Mouse (Mus musculus) neural tube, embryonic 13.5 days (tissue): ENCODE data around the gene Mslnl. TPM values are rescaled to one million over a fixed set of nuclear protein-coding genes. Genes with fewer than 3 reads are reported as not detected.
A peak's percentile ranks its signal among the peaks of the same experiment; 100 is the strongest.

ENCODE experiments used
- ATAC-seq: fragments of 200-750 bp; cut with Nextera tagmentation; 2 replicates; pipeline ENCODE4 v1.8.0; 2017; ENCODE audit warnings: low read depth, mild to moderate bottlenecking, moderate TSS enrichment, moderate library complexity
- H3K27ac ChIP-seq: fragments of 300-500 bp; sonication (generic); replicated peaks from 2 replicates; pipeline ENCODE4 v1.5.1; 2015; ENCODE audit warnings: moderate library complexity, mild to moderate bottlenecking, inconsistent platforms
- H3K27me3 ChIP-seq: fragments of 300-500 bp; sonication (generic); 2 replicates; pipeline ENCODE4 v1.6.1; 2015; ENCODE audit warnings: mild to moderate bottlenecking, inconsistent platforms
- H3K36me3 ChIP-seq: fragments of 300-500 bp; sonication (generic); 2 replicates; pipeline ENCODE4 v1.6.1; 2015; ENCODE audit warnings: mild to moderate bottlenecking, inconsistent platforms
- H3K4me1 ChIP-seq: fragments of 300-500 bp; sonication (generic); replicated peaks from 2 replicates; pipeline ENCODE4 v1.6.1; 2015; ENCODE audit warnings: inconsistent platforms
- H3K4me2 ChIP-seq: fragments of 300-500 bp; sonication (generic); 2 replicates; pipeline ENCODE4 v1.6.1; 2015; ENCODE audit warnings: inconsistent platforms, mild to moderate bottlenecking, moderate library complexity
- H3K4me3 ChIP-seq: fragments of 300-500 bp; sonication (generic); 2 replicates; pipeline ENCODE4 v1.5.1; 2015; ENCODE audit warnings: mild to moderate bottlenecking, inconsistent platforms
- H3K9ac ChIP-seq: fragments of 300-500 bp; sonication (generic); 2 replicates; pipeline ENCODE4 v1.6.1; 2015; ENCODE audit warnings: moderate library complexity, mild to moderate bottlenecking, inconsistent platforms
- H3K9me3 ChIP-seq: fragments of 300-500 bp; sonication (generic); 2 replicates; pipeline ENCODE4 v1.6.1; 2016; ENCODE audit warnings: inconsistent platforms
- WGBS: fragments of 180-500 bp; shearing (Covaris S2); methylation state at CpG from one replicate; pipeline ENCODE4 v1.1.7; 2015; 5-methylcytosine and 5-hydroxymethylcytosine counted together
- polyA plus RNA-seq: library from polyadenylated mRNA; unstranded; fragments of >200 nt; fragmentation: Nextera tagmentation; extraction: Ambion mirVana; gene quantifications from 2 replicates; pipeline ENCODE4 v1.2.1, GENCODE M21; 2015

The Mslnl gene
- not detected in 2 replicates for polyA plus RNA-seq

DNA sequence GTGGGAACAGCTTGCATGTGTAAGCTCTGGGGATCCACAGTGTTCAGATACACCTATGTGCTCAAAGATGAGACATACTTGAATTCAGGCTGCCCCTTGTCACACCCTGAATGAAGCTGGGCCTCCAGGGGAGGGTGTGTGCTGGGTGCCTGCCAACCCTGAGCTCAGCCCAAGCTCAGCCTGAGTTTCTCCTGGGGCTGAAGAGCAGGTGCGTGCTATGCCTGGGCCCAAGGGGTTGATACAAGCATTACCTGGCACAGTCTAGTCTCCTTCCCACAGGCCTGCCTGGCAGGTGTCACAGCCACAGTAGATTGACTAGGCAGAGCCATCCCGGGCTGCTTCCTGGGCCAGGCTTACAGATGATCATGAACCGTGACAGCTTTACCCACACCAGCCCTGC, at the start of gene Mslnl:
Gene Mslnl (plus strand): TSS at position 298 of the 400 bp plus-strand sequence.
- H3K4me3 ChIP-seq: no peak within 1 kb of the TSS
- WGBS: 84% methylated on average over 3 of the region's 3 CpGs
- H3K27ac ChIP-seq: no peak within 1 kb of the TSS
- H3K4me2 ChIP-seq: no peak within 1 kb of the TSS
- H3K36me3 ChIP-seq: peaks cover 5% of the 10 kb centered on the region
- no peak for ATAC-seq
- H3K27me3 ChIP-seq: no peaks in the 10 kb centered on the region
- no peaks in the 10 kb centered on the region for H3K9me3 ChIP-seq
- no peak within 1 kb of the TSS for H3K9ac ChIP-seq
- 0 out of 2 replicates have a peak, but pooled peaks cover 3% of the 10 kb centered on the region for H3K4me1 ChIP-seq

DNA sequence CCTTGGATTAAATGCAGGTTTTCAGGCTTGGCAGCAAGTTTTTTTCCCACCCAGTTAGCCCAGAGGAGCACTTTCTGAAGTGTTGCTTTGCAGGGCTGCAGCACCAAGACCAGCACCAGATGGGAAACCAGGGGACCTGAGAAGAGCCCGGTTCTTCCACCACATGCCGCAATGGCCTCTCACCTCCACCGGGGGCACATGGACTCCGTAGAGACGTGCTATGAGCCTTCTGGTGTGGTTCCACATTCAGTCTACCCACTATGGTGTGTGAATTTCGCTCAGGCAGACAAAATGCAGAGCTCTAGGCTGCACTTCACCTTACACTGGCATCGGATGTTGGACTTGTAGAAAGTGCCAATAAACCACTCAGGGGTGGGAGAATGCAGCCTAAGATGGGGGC, 49.5 kb upstream of the Mslnl start:
- H3K9ac ChIP-seq: no peak overlapping the region

GRCm38 (mm10) chr17:25688922-25689321, 46.9 kb upstream of the Mslnl start:
- no peak overlapping the region for H3K27ac ChIP-seq
- no peak for ATAC-seq
- no peak overlapping the region for H3K4me3 ChIP-seq
- no peaks in the 10 kb centered on the region for H3K4me1 ChIP-seq
- no peaks in the 10 kb centered on the region for H3K36me3 ChIP-seq
- H3K9ac ChIP-seq: no peak overlapping the region
- no peaks in the 10 kb centered on the region for H3K27me3 ChIP-seq
- no peaks in the 10 kb centered on the region for H3K9me3 ChIP-seq
- no peak overlapping the region for H3K4me2 ChIP-seq
- 88% methylated on average over 4 of the region's 4 CpGs for WGBS

More for the DNA sequence above, 49.5 kb upstream of the Mslnl start:
- WGBS: 55% methylated on average over 7 of the region's 7 CpGs
- H3K27me3 ChIP-seq: no peaks in the 10 kb centered on the region
- H3K9me3 ChIP-seq: no peaks in the 10 kb centered on the region
- no peaks in the 10 kb centered on the region for H3K4me1 ChIP-seq
- no peak overlapping the region for H3K27ac ChIP-seq
- H3K4me3 ChIP-seq: no peak overlapping the region
- H3K4me2 ChIP-seq: no peak overlapping the region
- no peaks in the 10 kb centered on the region for H3K36me3 ChIP-seq
- no peak for ATAC-seq

DNA sequence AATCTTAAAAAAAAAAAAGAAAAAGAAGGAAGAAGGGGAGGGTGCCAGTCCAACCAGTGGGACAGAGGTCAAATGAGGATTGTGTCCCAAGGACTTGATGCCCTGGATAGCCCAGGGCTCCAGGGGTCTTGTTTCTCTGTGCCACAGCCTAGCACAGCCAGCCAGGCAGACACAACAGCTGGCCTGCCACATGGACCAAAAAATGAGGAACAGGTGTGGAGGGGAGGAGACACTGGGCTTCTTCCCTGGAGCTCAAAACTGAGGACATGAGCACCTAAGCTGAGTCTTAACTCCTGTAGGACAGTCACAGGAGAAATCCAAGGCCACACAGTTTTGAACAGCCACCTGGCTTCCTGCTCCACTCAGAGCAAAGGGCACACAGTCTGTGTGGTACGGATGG, 39.6 kb upstream of the Mslnl start:
- WGBS: 52% methylated on average over 1 of the region's 1 CpGs
- Histone ChIP-seq H3K4me3 (no peak overlapping the region), H3K4me2 (no peak overlapping the region), H3K27ac (no peak overlapping the region), H3K4me1 (no peaks in the 10 kb centered on the region), H3K9me3 (no peaks in the 10 kb centered on the region), H3K36me3 (no peaks in the 10 kb centered on the region), H3K27me3 (no peaks in the 10 kb centered on the region; the same call in 1 of the 2 replicates), H3K9ac (no peak overlapping the region)
- ATAC-seq: no peak

DNA sequence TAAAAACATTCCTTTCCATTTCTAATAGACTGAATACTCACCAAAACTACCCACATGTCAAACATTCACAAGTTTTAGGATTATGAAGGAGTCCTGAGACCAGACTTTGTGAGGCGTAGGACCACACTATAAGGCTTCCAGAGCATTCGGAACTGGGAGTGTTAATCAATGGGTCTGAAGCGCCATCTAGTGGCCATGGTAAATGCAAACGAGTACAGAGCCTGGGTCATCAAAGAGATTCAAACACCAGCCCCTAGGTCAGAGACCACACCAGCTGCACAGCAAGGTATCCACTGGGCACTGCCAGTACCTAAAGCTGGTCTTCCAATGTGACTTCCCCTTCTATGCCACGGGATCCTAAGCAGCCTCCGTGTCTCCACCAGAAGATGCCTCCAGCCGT, 37.4 kb upstream of the Mslnl start:
- Histone ChIP-seq H3K4me2 (no peak overlapping the region), H3K9ac (no peak overlapping the region), H3K4me3 (no peak overlapping the region), H3K36me3 (no peaks in the 10 kb centered on the region), H3K27ac (no peak overlapping the region), H3K9me3 (no peaks in the 10 kb centered on the region), H3K4me1 (no peaks in the 10 kb centered on the region), H3K27me3 (no peaks in the 10 kb centered on the region; the same call in 1 of the 2 replicates)
- 0 out of 2 replicates have a peak, but pooled peaks have one; percentile 65 for ATAC-seq
- WGBS: 14% methylated on average over 7 of the region's 7 CpGs

DNA sequence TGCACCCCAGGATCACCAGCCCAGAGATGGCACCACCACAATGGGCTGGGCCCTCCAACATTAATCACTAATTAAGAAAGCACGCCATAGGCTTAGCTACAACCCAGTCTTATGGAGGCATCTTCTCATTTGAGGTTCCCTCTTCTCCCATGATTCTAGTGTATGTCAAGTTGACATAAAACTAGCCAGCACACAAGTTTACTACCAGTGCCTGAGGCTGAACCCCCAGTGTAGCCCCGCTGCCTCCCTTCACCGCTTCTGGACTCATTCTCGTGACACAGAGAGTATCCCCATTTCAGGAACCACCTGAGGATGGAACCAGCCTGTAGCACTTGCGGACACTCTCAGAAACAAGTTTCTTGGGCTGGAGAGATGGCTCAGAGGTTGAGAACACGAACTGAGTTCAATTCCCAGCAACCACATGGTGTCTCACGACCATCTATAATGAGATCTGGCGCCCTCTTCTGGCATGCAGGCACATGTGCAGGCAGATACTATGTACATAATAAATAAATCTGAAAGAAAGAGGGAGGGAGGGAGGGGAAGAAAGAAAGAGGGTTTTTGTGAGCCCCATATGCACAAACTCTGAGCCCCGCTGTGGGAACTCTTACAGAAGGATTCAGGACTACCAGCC, 34.9 kb upstream of the Mslnl start:
- H3K27ac ChIP-seq: no peak overlapping the region
- no peak overlapping the region for H3K9ac ChIP-seq
- no peak for ATAC-seq
- H3K4me2 ChIP-seq: no peak overlapping the region
- H3K4me1 ChIP-seq: no peaks in the 10 kb centered on the region
- no peaks in the 10 kb centered on the region; the same call in 1 of the 2 replicates for H3K27me3 ChIP-seq
- H3K4me3 ChIP-seq: no peak overlapping the region
- H3K36me3 ChIP-seq: no peaks in the 10 kb centered on the region
- no peaks in the 10 kb centered on the region for H3K9me3 ChIP-seq
- 58% methylated on average over 9 of the region's 9 CpGs for WGBS

DNA sequence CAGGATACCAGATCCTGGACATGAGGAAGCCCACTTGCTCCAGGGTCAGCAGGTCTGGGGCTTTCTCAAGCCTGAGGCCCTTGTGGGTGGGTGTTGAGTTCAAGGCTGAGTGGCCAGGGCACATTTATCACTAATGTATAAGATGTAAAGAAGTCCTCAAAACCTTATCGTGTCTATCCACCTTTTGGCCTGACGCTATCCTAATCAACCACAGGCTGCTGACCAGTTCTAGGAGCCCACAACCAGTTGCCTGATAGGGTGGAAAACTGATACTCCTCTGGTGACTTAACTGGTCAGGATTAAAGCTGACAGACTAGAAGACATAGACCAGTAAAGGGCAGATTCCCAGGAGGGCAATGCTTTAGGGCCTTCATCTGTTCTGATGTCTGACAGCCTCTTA, 25.8 kb upstream of the Mslnl start:
- no peak overlapping the region for H3K4me2 ChIP-seq
- H3K9ac ChIP-seq: no peak overlapping the region
- no peak overlapping the region for H3K4me3 ChIP-seq
- peaks cover 1% of the 10 kb centered on the region; the same call in 1 of the 2 replicates for H3K27me3 ChIP-seq
- H3K9me3 ChIP-seq: no peaks in the 10 kb centered on the region
- H3K4me1 ChIP-seq: no peaks in the 10 kb centered on the region
- no peak for ATAC-seq
- WGBS: 94% methylated on average over 2 of the region's 2 CpGs
- H3K36me3 ChIP-seq: no peaks in the 10 kb centered on the region
- H3K27ac ChIP-seq: no peak overlapping the region

DNA sequence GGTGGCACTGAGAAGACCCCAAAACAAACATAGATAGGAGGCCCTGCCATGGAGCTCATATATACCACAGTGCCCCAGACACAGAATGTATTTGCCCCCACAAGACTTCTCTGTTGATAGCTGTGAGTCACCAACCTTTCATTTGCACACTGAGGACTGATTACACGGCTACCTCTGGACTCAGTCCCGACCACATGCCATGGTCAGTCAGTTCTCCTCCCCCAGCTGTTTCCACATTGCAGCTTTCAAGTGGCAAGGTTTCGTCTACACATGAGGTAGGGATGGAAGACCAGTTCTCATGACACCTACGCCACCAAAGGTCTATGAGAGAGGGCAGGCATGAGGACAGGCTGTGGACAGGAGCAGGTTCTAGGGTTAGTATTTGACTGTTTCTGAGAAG, 24.7 kb upstream of the Mslnl start:
- no peak overlapping the region for H3K9ac ChIP-seq
- 78% methylated on average over 4 of the region's 4 CpGs for WGBS
- H3K4me2 ChIP-seq: no peak overlapping the region
- H3K36me3 ChIP-seq: no peaks in the 10 kb centered on the region
- H3K27me3 ChIP-seq: peaks cover 13% of the 10 kb centered on the region
- no peak overlapping the region for H3K4me3 ChIP-seq
- H3K4me1 ChIP-seq: 0 out of 2 replicates have a peak, but pooled peaks cover under 1% of the 10 kb centered on the region
- no peak for ATAC-seq
- H3K9me3 ChIP-seq: no peaks in the 10 kb centered on the region
- H3K27ac ChIP-seq: no peak overlapping the region

DNA sequence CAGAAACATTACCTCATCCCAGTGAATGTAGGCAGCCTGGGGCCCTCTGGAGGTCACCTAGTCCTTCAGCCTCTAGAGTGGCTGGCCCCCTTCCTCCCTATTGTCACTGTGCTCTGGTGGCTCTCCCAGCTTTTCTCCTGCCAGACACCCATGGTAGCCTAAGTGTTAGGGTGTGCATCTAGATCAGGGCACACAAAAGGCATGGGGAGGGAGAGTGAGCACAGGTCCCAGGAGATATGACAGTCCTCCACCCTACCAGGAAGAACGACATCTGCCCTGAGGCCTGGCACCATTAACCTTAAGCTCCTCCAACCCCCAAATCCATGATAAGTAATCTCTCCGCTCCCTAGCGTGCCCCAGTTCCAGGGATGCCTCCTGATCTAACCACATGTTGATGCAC, 20.2 kb upstream of the Mslnl start:
- no peaks in the 10 kb centered on the region for H3K36me3 ChIP-seq
- ATAC-seq: no peak
- 60% methylated on average over 3 of the region's 3 CpGs for WGBS

DNA sequence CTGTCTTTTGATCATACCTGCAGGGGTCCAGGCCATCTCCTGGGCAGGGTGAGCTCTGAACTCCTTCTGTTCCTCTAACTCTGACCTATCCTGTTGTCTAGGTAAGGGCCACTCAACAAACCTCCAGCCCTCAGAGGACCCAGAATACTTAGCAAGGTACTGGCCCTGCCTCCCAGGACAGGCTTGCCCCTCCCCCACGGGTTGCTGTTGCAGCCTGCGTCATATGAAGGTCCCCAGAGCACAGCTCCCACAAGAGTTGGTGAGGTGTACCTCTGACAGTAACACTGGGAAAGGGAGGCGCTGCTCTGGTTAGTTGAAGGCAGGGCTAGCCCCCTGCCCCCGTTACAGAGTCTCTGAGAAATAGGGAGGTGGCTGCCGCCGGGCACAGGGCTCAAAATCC, 19.7 kb upstream of the Mslnl start:
- Histone ChIP-seq H3K4me2 (no peak overlapping the region), H3K36me3 (no peaks in the 10 kb centered on the region), H3K9ac (no peak overlapping the region), H3K27me3 (peaks cover 38% of the 10 kb centered on the region), H3K4me3 (no peak overlapping the region), H3K27ac (no peak overlapping the region), H3K4me1 (peaks cover 14% of the 10 kb centered on the region), H3K9me3 (no peaks in the 10 kb centered on the region)
- 4% methylated on average over 6 of the region's 6 CpGs for WGBS
- no peak for ATAC-seq

More for the DNA sequence above, 20.2 kb upstream of the Mslnl start:
- Histone ChIP-seq H3K4me1 (peaks cover 14% of the 10 kb centered on the region), H3K9ac (no peak overlapping the region), H3K4me2 (no peak overlapping the region), H3K27ac (no peak overlapping the region), H3K9me3 (no peaks in the 10 kb centered on the region), H3K4me3 (no peak overlapping the region), H3K27me3 (peaks cover 38% of the 10 kb centered on the region)

DNA sequence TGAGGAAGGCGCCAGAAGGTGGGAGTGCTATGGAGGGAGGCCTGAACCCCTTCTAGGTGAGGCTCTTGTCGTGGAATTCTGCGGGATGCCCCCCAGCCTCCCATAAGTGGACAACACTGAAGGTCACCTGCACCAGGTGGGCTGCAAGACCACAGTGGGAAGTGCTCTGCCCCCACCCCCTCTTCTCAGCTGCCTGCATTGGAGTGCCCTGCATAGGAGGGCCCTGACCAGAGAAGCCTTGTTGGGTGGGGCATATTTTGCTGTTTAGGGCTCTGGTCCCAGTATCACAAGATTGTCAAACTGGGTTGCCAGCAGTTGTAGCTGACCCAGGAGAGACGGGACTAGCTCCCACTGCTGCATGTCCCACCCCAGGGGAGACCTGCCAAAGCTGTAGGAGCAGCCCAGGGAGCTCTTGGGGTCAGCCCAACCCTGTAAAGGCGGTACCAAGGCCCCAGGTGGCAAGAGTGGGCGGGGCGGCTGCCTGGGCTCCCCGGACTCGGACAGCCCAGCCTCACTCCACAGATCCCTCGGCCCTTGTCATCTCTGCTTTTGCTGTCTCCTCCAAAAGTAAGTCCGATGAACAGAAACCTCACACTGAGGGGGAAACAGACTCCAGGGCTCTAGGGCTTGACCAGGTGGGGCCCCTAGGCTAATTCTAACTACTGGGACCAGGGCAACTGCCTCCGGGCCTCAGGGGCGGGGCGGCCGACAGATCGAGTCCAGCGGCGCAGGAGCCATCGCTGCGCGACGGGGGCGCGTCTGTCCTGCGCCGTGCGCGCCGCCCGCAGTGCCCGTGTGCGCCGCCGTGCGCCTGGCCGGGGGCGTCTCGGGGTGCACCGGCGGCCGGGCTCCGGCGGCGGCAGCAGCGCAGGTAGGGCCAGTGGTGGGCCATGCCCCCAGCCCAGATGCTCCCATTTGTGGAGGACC, 18.9 kb upstream of the Mslnl start, which contains the start of gene Gng13:
Gene Gng13 (plus strand): TSS at position 461 of the 927 bp plus-strand sequence.
- peak within 1 kb of the TSS; percentile 37 for H3K4me3 ChIP-seq
- ATAC-seq: 0 out of 2 replicates have a peak, but pooled peaks have one; percentile 21
- H3K27me3 ChIP-seq: peaks cover 38% of the 10 kb centered on the region
- no peaks in the 10 kb centered on the region for H3K9me3 ChIP-seq
- H3K27ac ChIP-seq: no peak within 1 kb of the TSS
- peak within 1 kb of the TSS; percentile 65 for H3K4me2 ChIP-seq
- WGBS: 1% methylated on average over 45 of the region's 45 CpGs
- H3K36me3 ChIP-seq: 0 out of 2 replicates have a peak, but pooled peaks cover under 1% of the 10 kb centered on the region
- H3K4me1 ChIP-seq: peaks cover 14% of the 10 kb centered on the region
- H3K9ac ChIP-seq: peak within 1 kb of the TSS; percentile 67

- Histone ChIP-seq H3K4me3 (peak overlapping the region; percentile 37), H3K27ac (no peak overlapping the region), H3K4me2 (peak overlapping the region; percentile 65), H3K36me3 (0 out of 2 replicates have a peak, but pooled peaks cover 5% of the 10 kb centered on the region), H3K9ac (peak overlapping the region; percentile 67), H3K9me3 (no peaks in the 10 kb centered on the region), H3K4me1 (peaks cover 14% of the 10 kb centered on the region), H3K27me3 (peaks cover 38% of the 10 kb centered on the region)
- 11% methylated on average over 6 of the region's 6 CpGs for WGBS
- no peak for ATAC-seq
These were observed 18.2 kb upstream of the Mslnl start for GRCm38 (mm10) chr17:25717691-25718090.
